13 mouse cellular contexts compared by ENCODE assay signal in genomic region chr3:56475529-56476527, GRCm38 (mm10).
DNase-seq lines count a peak whose midpoint lies in the region; ATAC-seq and TF ChIP-seq lines count a peak whose summit lies in the region.
"Had no signal": no experiment of that assay in that cellular context is flagged by ENCODE, and none has a peak within 500 bp of the region (broad histone marks: within the 10 kb centered on the region; RNA-seq: fewer than 3 reads in every experiment).

No protein-coding gene starts in this region.

- 0 out of 2 replicates have a peak, but pooled peaks cover 3% of the 10 kb centered on the region for H3K27me3 ChIP-seq in embryonic facial prominence, embryonic 10.5 days (replicated peaks; ENCODE audit: low read depth, poor library complexity, severe bottlenecking)
- no peaks in the 10 kb centered on the region for H3K27me3 ChIP-seq in forebrain, postnatal 0 days (ENCODE audit: insufficient read depth, low read length)
- no peaks in the 10 kb centered on the region for H3K27me3 ChIP-seq in midbrain, postnatal 0 days (ENCODE audit: insufficient read depth, low read length)
- H3K27me3 ChIP-seq in lung, postnatal 0 days (replicated peaks; ENCODE audit: insufficient read depth, low read length): no peaks in the 10 kb centered on the region
- H3K27me3 ChIP-seq: limb, embryonic 15.5 days; megakaryocyte, embryonic 14.5 days had no signal

- H3K27ac ChIP-seq in embryonic facial prominence, embryonic 10.5 days (replicated peaks): peak overlapping the region; percentile 57
- peak overlapping the region; percentile 65 for H3K27ac ChIP-seq in forebrain, postnatal 0 days (ENCODE audit: low read depth, low read length)
- no peak overlapping the region for H3K27ac ChIP-seq in midbrain, postnatal 0 days (ENCODE audit: low read depth, low read length)
- H3K27ac ChIP-seq in lung, postnatal 0 days (ENCODE audit: low read length): no peak overlapping the region
- H3K27ac ChIP-seq: limb, embryonic 15.5 days had no signal

- H3K36me3 ChIP-seq in embryonic facial prominence, embryonic 10.5 days (replicated peaks): no peaks in the 10 kb centered on the region
- no peaks in the 10 kb centered on the region for H3K36me3 ChIP-seq in forebrain, postnatal 0 days (ENCODE audit: insufficient read depth)
- H3K36me3 ChIP-seq in midbrain, postnatal 0 days (ENCODE audit: insufficient read depth, low read length): no peaks in the 10 kb centered on the region
- H3K36me3 ChIP-seq in lung, postnatal 0 days (ENCODE audit: insufficient read depth, low read length): no peaks in the 10 kb centered on the region
- H3K36me3 ChIP-seq: limb, embryonic 15.5 days had no signal

- no peaks in the 10 kb centered on the region for H3K9me3 ChIP-seq in embryonic facial prominence, embryonic 10.5 days
- H3K9me3 ChIP-seq in forebrain, postnatal 0 days (ENCODE audit: low read length): no peaks in the 10 kb centered on the region
- no peaks in the 10 kb centered on the region for H3K9me3 ChIP-seq in midbrain, postnatal 0 days (ENCODE audit: low read length)
- H3K9me3 ChIP-seq in lung, postnatal 0 days (ENCODE audit: low read length): no peaks in the 10 kb centered on the region
- H3K9me3 ChIP-seq: limb, embryonic 15.5 days had no signal

- 45% methylated on average over 3 of the region's 3 CpGs for WGBS in embryonic facial prominence, embryonic 10.5 days
- 10% methylated on average over 3 of the region's 3 CpGs for WGBS in forebrain, postnatal 0 days
- WGBS in midbrain, postnatal 0 days: 9% methylated on average over 3 of the region's 3 CpGs
- 57% methylated on average over 3 of the region's 3 CpGs for WGBS in lung, postnatal 0 days

- no peak overlapping the region for H3K9ac ChIP-seq in forebrain, postnatal 0 days
- no peak overlapping the region for H3K9ac ChIP-seq in midbrain, postnatal 0 days (replicated peaks; ENCODE audit: low read length, poor library complexity, severe bottlenecking)
- H3K9ac ChIP-seq in lung, postnatal 0 days (replicated peaks; ENCODE audit: low read depth): no peak overlapping the region
- H3K9ac ChIP-seq: limb, embryonic 15.5 days had no signal

- TF ChIP-seq EP300 in lung, postnatal 0 days (IDR thresholded peaks at IDR 0.05): no peak

- H3K4me3 ChIP-seq in embryonic facial prominence, embryonic 10.5 days: no peak overlapping the region
- no peak overlapping the region for H3K4me3 ChIP-seq in forebrain, postnatal 0 days (ENCODE audit: low read depth, low read length)
- no peak overlapping the region for H3K4me3 ChIP-seq in midbrain, postnatal 0 days (ENCODE audit: low read depth, low read length)
- no peak overlapping the region for H3K4me3 ChIP-seq in lung, postnatal 0 days (ENCODE audit: low read depth, low read length)
- H3K4me3 ChIP-seq: limb, embryonic 15.5 days; megakaryocyte, embryonic 14.5 days had no signal

- no peak for DNase-seq in embryonic facial prominence, embryonic 10.5 days (ENCODE audit: low spot score)
- DNase-seq in forebrain, postnatal 0 days: peak; percentile 91
- peak; percentile 20 to 65 for DNase-seq in layer of hippocampus, postnatal 14 days (ENCODE audit: low spot score in 2 of 2)
- DNase-seq in midbrain, postnatal 0 days (ENCODE audit: low spot score): peak; percentile 78
- DNase-seq in embryo, embryonic 11 days: no peak
- DNase-seq in lung, postnatal 0 days (ENCODE audit: low spot score): no peak
- no peak for DNase-seq in kidney, adult 11 months
- no peak for DNase-seq in kidney, adult 8-10 months
- DNase-seq: adrenal gland, adult 8-10 months; heart, postnatal 14 days; thymus, postnatal 14 days had no signal

- peak; percentile 76 for ATAC-seq in forebrain, postnatal 0 days
- 0 out of 2 replicates have a peak, but pooled peaks have one; percentile 44 for ATAC-seq in midbrain, postnatal 0 days (ENCODE audit: low FRiP score)
- no peak for ATAC-seq in lung, postnatal 0 days

- TF ChIP-seq CTCF in forebrain, postnatal 0 days (IDR thresholded peaks at IDR 0.05; ENCODE audit: low read depth): 0 out of 2 replicates have a peak, but pooled peaks have one; percentile 3
- TF ChIP-seq CTCF in midbrain, postnatal 0 days (IDR thresholded peaks at IDR 0.05): no peak
- no peak for TF ChIP-seq CTCF in lung, postnatal 0 days (IDR thresholded peaks at IDR 0.05)

- H3K4me2 ChIP-seq in forebrain, postnatal 0 days (ENCODE audit: low read depth): no peak overlapping the region
- H3K4me2 ChIP-seq in midbrain, postnatal 0 days (ENCODE audit: low read depth, low read length, poor library complexity, severe bottlenecking): no peak overlapping the region
- no peak overlapping the region for H3K4me2 ChIP-seq in lung, postnatal 0 days (replicated peaks; ENCODE audit: low read depth, low read length)
- H3K4me2 ChIP-seq: limb, embryonic 15.5 days had no signal

- H3K4me1 ChIP-seq in embryonic facial prominence, embryonic 10.5 days: peaks cover 27% of the 10 kb centered on the region
- peaks cover 17% of the 10 kb centered on the region for H3K4me1 ChIP-seq in forebrain, postnatal 0 days (ENCODE audit: insufficient read depth)
- 0 out of 2 replicates have a peak, but pooled peaks cover 4% of the 10 kb centered on the region for H3K4me1 ChIP-seq in midbrain, postnatal 0 days (ENCODE audit: insufficient read depth, low read length)
- no peaks in the 10 kb centered on the region for H3K4me1 ChIP-seq in lung, postnatal 0 days (ENCODE audit: insufficient read depth, low read depth, low read length)
- H3K4me1 ChIP-seq: megakaryocyte, embryonic 14.5 days had no signal

Comparison
In these comparisons a context has a peak if more than half of its experiments do, and no peak if none do; other contexts are left out.
1. DNase-seq: peak in forebrain, postnatal 0 days (single experiment), layer of hippocampus, postnatal 14 days (2 of 2) and midbrain, postnatal 0 days (single experiment); none in embryonic facial prominence, embryonic 10.5 days (single experiment), embryo, embryonic 11 days (single experiment), lung, postnatal 0 days (single experiment), kidney, adult 11 months (single experiment) and kidney, adult 8-10 months (0 of 2).
2. H3K27ac ChIP-seq: peak in embryonic facial prominence, embryonic 10.5 days (single experiment) and forebrain, postnatal 0 days (single experiment); none in midbrain, postnatal 0 days (single experiment) and lung, postnatal 0 days (single experiment).